Mouse (Mus musculus): Measurements from ENCODE around the gene Vapb.

DNA sequence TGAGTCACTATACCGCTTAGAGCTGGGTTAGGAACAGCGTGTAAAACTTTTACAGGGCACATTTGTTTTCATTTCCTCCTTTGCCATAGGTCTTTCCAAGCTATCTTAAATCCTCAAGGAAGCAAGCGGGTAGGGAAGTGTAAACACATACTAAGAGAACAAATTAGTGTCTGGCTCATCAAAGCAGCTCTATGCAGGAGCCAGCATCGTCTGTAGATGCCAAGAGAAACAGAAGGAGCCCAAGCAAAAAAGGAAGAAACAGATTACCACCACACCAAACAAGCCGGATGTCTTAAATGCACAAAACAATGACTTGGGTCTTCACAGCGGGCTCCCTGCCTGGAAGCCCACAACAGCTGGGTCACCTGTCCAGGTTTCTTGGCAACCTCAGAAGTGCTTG is 27.1 kb upstream of the Vapb start:
- TF ChIP-seq CTCF (IDR thresholded peaks at IDR 0.05; ENCODE audit: low read depth) (no peak), EP300 (IDR thresholded peaks at IDR 0.05; ENCODE audit: low read depth) (no peak)
